ENCODE assay signal across 10 mouse cellular contexts in the genomic region with DNA sequence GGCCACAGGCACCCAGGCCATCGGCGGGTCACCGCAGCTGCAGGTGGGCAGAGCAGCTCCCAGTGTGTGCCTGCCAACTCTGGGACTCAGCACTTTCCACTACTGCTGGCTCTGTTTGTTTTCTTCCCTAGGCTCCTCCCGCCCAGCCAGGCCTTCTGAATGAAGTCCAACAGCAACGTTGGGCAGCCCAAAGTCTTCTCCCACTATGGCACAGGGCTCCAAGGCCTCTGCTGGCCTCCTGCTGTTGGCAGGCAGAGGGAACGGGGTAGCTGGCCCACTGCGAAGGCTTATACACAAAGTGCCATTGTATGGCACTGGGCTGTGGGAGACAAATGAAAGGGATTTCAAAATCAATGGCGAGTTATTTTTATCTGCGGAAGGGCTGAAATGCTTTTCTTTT.
DNase-seq lines count a peak whose midpoint lies in the region; ATAC-seq lines count a peak whose summit lies in the region.
"Had no signal": no experiment of that assay in that cellular context is flagged by ENCODE, and none has a peak within 500 bp of the region (broad histone marks: within the 10 kb centered on the region; RNA-seq: fewer than 3 reads in every experiment).

No protein-coding gene starts in this region.

- no peak overlapping the region for H3K9ac ChIP-seq in liver, embryonic 12.5 days
- H3K9ac ChIP-seq: lung, embryonic 15.5 days had no signal

- no peak overlapping the region for H3K4me3 ChIP-seq in liver, embryonic 12.5 days
- H3K4me3 ChIP-seq: lung, embryonic 15.5 days; myocyte had no signal

- no peaks in the 10 kb centered on the region for H3K27me3 ChIP-seq in liver, embryonic 12.5 days (replicated peaks)
- H3K27me3 ChIP-seq: lung, embryonic 15.5 days had no signal

- ATAC-seq in liver, embryonic 12.5 days = no peak
- ATAC-seq: activated CD4-positive, CD25-positive, alpha-beta regulatory T cell, adult 4 months had no signal

- no peaks in the 10 kb centered on the region for H3K36me3 ChIP-seq in liver, embryonic 12.5 days
- H3K36me3 ChIP-seq: lung, embryonic 15.5 days had no signal

- H3K4me2 ChIP-seq in liver, embryonic 12.5 days = no peak overlapping the region
- H3K4me2 ChIP-seq: lung, embryonic 15.5 days had no signal

- H3K4me1 ChIP-seq in liver, embryonic 12.5 days = no peaks in the 10 kb centered on the region

- no peaks in the 10 kb centered on the region for H3K9me3 ChIP-seq in liver, embryonic 12.5 days (replicated peaks)
- H3K9me3 ChIP-seq: lung, embryonic 15.5 days had no signal

- peak; percentile 92 for DNase-seq in heart, adult 11 months
- no peak for DNase-seq in heart, postnatal 4 days
- peak; percentile 21 for DNase-seq in CD4-positive helper T cell, adult 2 months (ENCODE audit: low read depth, low spot score)
- peak; percentile 47 for DNase-seq in brain, adult 2 months (ENCODE audit: low read depth, low spot score)
- peak; percentile 22 to 29 for DNase-seq in left cerebral cortex, adult 9 months (ENCODE audit: low spot score in 2 of 2)
- no peak for DNase-seq in adrenal gland, adult 2 months

- 68% methylated on average over 9 of the region's 9 CpGs for WGBS in liver, embryonic 12.5 days (ENCODE audit: insufficient replicate concordance)

- no peak overlapping the region for H3K27ac ChIP-seq in liver, embryonic 12.5 days
- H3K27ac ChIP-seq: lung, embryonic 15.5 days had no signal

Comparison
In these comparisons a context has a peak if more than half of its experiments do, and no peak if none do; other contexts are left out.
1. DNase-seq: peak in heart, adult 11 months (single experiment), CD4-positive helper T cell, adult 2 months (single experiment), brain, adult 2 months (single experiment) and left cerebral cortex, adult 9 months (2 of 2); none in heart, postnatal 4 days (single experiment) and adrenal gland, adult 2 months (single experiment).